Mouse (Mus musculus): ENCODE results near the gene Lrp5. TPM values are rescaled to one million over a fixed set of nuclear protein-coding genes. Genes with fewer than 3 reads are reported as not detected.
A peak's percentile ranks its signal among the peaks of the same experiment; 100 is the strongest.

The Lrp5 gene
- polyA plus RNA-seq, 1 experiment from 2014 or later = 7.1 TPM

GRCm38 (mm10) chr19:3651220-3651619, 35.1 kb downstream of the Lrp5 start:
- no peaks in the 10 kb centered on the region for H3K27me3 ChIP-seq

GRCm38 (mm10) chr19:3650448-3650847, 35.9 kb downstream of the Lrp5 start:
- Histone ChIP-seq H3K36me3 (peaks cover 74% of the 10 kb centered on the region), H3K4me2 (replicated peaks) (no peak overlapping the region)

More at GRCm38 (mm10) chr19:3651220-3651619, 35.1 kb downstream of the Lrp5 start:
- Histone ChIP-seq H3K27ac (no peak overlapping the region), H3K4me3 (no peak overlapping the region), H3K4me2 (replicated peaks) (no peak overlapping the region), H3K9me3 (peaks cover 9% of the 10 kb centered on the region), H3K36me3 (peaks cover 70% of the 10 kb centered on the region), H3K4me1 (peaks cover 3% of the 10 kb centered on the region; the same call in 1 of the 2 replicates), H3K9ac (no peak overlapping the region)
- 100% methylated on average over 3 of the region's 3 CpGs for WGBS
- ATAC-seq (ENCODE audit: insufficient number of reproducible peaks, insufficient read depth, low FRiP score, low TSS enrichment) = no peak

GRCm38 (mm10) chr19:3648830-3649450, 37.4 kb downstream of the Lrp5 start:
- no peak; the same call in 1 of the 2 replicates for ATAC-seq (ENCODE audit: insufficient number of reproducible peaks, insufficient read depth, low FRiP score, low TSS enrichment)
- Histone ChIP-seq H3K9me3 (peaks cover 9% of the 10 kb centered on the region), H3K9ac (no peak overlapping the region), H3K4me3 (no peak overlapping the region), H3K4me1 (peaks cover 5% of the 10 kb centered on the region), H3K36me3 (peaks cover 80% of the 10 kb centered on the region), H3K27me3 (no peaks in the 10 kb centered on the region), H3K27ac (0 out of 2 replicates have a peak overlapping the region, but pooled peaks have one; percentile 6), H3K4me2 (replicated peaks) (no peak overlapping the region)
- 69% methylated on average over 9 of the region's 11 CpGs for WGBS

More at GRCm38 (mm10) chr19:3650448-3650847, 35.9 kb downstream of the Lrp5 start:
- ATAC-seq (ENCODE audit: insufficient number of reproducible peaks, insufficient read depth, low FRiP score, low TSS enrichment) = no peak
- Histone ChIP-seq H3K27me3 (no peaks in the 10 kb centered on the region), H3K9ac (no peak overlapping the region), H3K9me3 (peaks cover 9% of the 10 kb centered on the region), H3K4me3 (no peak overlapping the region), H3K27ac (no peak overlapping the region), H3K4me1 (no peaks in the 10 kb centered on the region)
- WGBS = 90% methylated on average over 3 of the region's 3 CpGs

GRCm38 (mm10) chr19:3647999-3648398, 38.4 kb downstream of the Lrp5 start:
- Histone ChIP-seq H3K36me3 (peaks cover 78% of the 10 kb centered on the region), H3K9ac (no peak overlapping the region), H3K27ac (no peak overlapping the region), H3K4me1 (peaks cover 13% of the 10 kb centered on the region), H3K9me3 (peaks cover 9% of the 10 kb centered on the region), H3K4me3 (no peak overlapping the region), H3K27me3 (no peaks in the 10 kb centered on the region), H3K4me2 (replicated peaks) (no peak overlapping the region)
- ATAC-seq (ENCODE audit: insufficient number of reproducible peaks, insufficient read depth, low FRiP score, low TSS enrichment) = no peak
- WGBS = 84% methylated on average over 3 of the region's 3 CpGs

- Histone ChIP-seq H3K4me2 (replicated peaks) (no peak overlapping the region), H3K9ac (no peak overlapping the region), H3K9me3 (no peaks in the 10 kb centered on the region), H3K27ac (peak overlapping the region; percentile 19; the same call in 1 of the 2 replicates), H3K36me3 (peaks cover 64% of the 10 kb centered on the region), H3K4me1 (peaks cover 35% of the 10 kb centered on the region), H3K4me3 (no peak overlapping the region), H3K27me3 (no peaks in the 10 kb centered on the region)
- no peak for ATAC-seq (ENCODE audit: insufficient number of reproducible peaks, insufficient read depth, low FRiP score, low TSS enrichment)
- WGBS = 87% methylated on average over 3 of the region's 3 CpGs
These were observed 40.6 kb downstream of the Lrp5 start for GRCm38 (mm10) chr19:3645813-3646212.

GRCm38 (mm10) chr19:3645318-3645717, 41.0 kb downstream of the Lrp5 start:
- H3K4me3 ChIP-seq = no peak overlapping the region
- peaks cover 64% of the 10 kb centered on the region for H3K36me3 ChIP-seq
- H3K27me3 ChIP-seq = no peaks in the 10 kb centered on the region
- 89% methylated on average over 4 of the region's 4 CpGs for WGBS
- no peak overlapping the region for H3K9ac ChIP-seq
- H3K9me3 ChIP-seq = no peaks in the 10 kb centered on the region
- H3K4me2 ChIP-seq (replicated peaks) = no peak overlapping the region
- peaks cover 39% of the 10 kb centered on the region for H3K4me1 ChIP-seq
- no peak overlapping the region for H3K27ac ChIP-seq
- no peak for ATAC-seq (ENCODE audit: insufficient number of reproducible peaks, insufficient read depth, low FRiP score, low TSS enrichment)

GRCm38 (mm10) chr19:3639561-3639960, 46.8 kb downstream of the Lrp5 start:
- ATAC-seq (ENCODE audit: insufficient number of reproducible peaks, insufficient read depth, low FRiP score, low TSS enrichment) = no peak
- H3K9ac ChIP-seq = no peak overlapping the region
- H3K27me3 ChIP-seq = no peaks in the 10 kb centered on the region
- 87% methylated on average over 7 of the region's 7 CpGs for WGBS
- H3K4me1 ChIP-seq = peaks cover 77% of the 10 kb centered on the region
- no peak overlapping the region for H3K4me3 ChIP-seq
- H3K27ac ChIP-seq = no peak overlapping the region
- H3K9me3 ChIP-seq = no peaks in the 10 kb centered on the region
- no peak overlapping the region for H3K4me2 ChIP-seq (replicated peaks)
- peaks cover 44% of the 10 kb centered on the region for H3K36me3 ChIP-seq

- ATAC-seq (ENCODE audit: insufficient number of reproducible peaks, insufficient read depth, low FRiP score, low TSS enrichment) = no peak
- H3K9ac ChIP-seq = no peak overlapping the region
These were observed 47.7 kb downstream of the Lrp5 start for GRCm38 (mm10) chr19:3638698-3639097.

GRCm38 (mm10) chr19:3632018-3632417, 54.3 kb downstream of the Lrp5 start:
- Histone ChIP-seq H3K27me3 (no peaks in the 10 kb centered on the region), H3K27ac (no peak overlapping the region), H3K9me3 (no peaks in the 10 kb centered on the region), H3K4me2 (replicated peaks) (no peak overlapping the region), H3K4me1 (peaks cover 8% of the 10 kb centered on the region), H3K4me3 (no peak overlapping the region), H3K36me3 (peaks cover 63% of the 10 kb centered on the region), H3K9ac (no peak overlapping the region)
- WGBS = 82% methylated on average over 7 of the region's 7 CpGs
- no peak for ATAC-seq (ENCODE audit: insufficient number of reproducible peaks, insufficient read depth, low FRiP score, low TSS enrichment)

More at GRCm38 (mm10) chr19:3638698-3639097, 47.7 kb downstream of the Lrp5 start:
- peaks cover 37% of the 10 kb centered on the region; the same call in 1 of the 2 replicates for H3K36me3 ChIP-seq
- peak overlapping the region; percentile 68 for H3K27ac ChIP-seq
- H3K27me3 ChIP-seq = no peaks in the 10 kb centered on the region
- peaks cover 69% of the 10 kb centered on the region for H3K4me1 ChIP-seq
- WGBS = 35% methylated on average over 8 of the region's 8 CpGs
- no peak overlapping the region for H3K4me3 ChIP-seq
- no peaks in the 10 kb centered on the region for H3K9me3 ChIP-seq
- no peak overlapping the region for H3K4me2 ChIP-seq (replicated peaks)

GRCm38 (mm10) chr19:3631431-3631830, 54.9 kb downstream of the Lrp5 start:
- Histone ChIP-seq H3K4me2 (replicated peaks) (no peak overlapping the region), H3K4me1 (peaks cover 2% of the 10 kb centered on the region; the same call in 1 of the 2 replicates), H3K9me3 (no peaks in the 10 kb centered on the region), H3K36me3 (peaks cover 69% of the 10 kb centered on the region), H3K9ac (no peak overlapping the region), H3K27me3 (no peaks in the 10 kb centered on the region), H3K4me3 (no peak overlapping the region), H3K27ac (no peak overlapping the region)
- WGBS = 76% methylated on average over 5 of the region's 5 CpGs
- ATAC-seq (ENCODE audit: insufficient number of reproducible peaks, insufficient read depth, low FRiP score, low TSS enrichment) = no peak

GRCm38 (mm10) chr19:3630486-3630885, 55.9 kb downstream of the Lrp5 start:
- Histone ChIP-seq H3K4me2 (replicated peaks) (no peak overlapping the region), H3K9me3 (no peaks in the 10 kb centered on the region), H3K4me1 (no peaks in the 10 kb centered on the region), H3K4me3 (no peak overlapping the region), H3K36me3 (peaks cover 73% of the 10 kb centered on the region), H3K9ac (no peak overlapping the region), H3K27ac (no peak overlapping the region), H3K27me3 (no peaks in the 10 kb centered on the region)
- WGBS = 61% methylated on average over 5 of the region's 5 CpGs
- no peak for ATAC-seq (ENCODE audit: insufficient number of reproducible peaks, insufficient read depth, low FRiP score, low TSS enrichment)

GRCm38 (mm10) chr19:3630027-3630426, 56.3 kb downstream of the Lrp5 start:
- Histone ChIP-seq H3K27me3 (no peaks in the 10 kb centered on the region), H3K9me3 (no peaks in the 10 kb centered on the region), H3K4me2 (replicated peaks) (no peak overlapping the region), H3K9ac (no peak overlapping the region), H3K4me1 (no peaks in the 10 kb centered on the region), H3K27ac (no peak overlapping the region), H3K4me3 (no peak overlapping the region), H3K36me3 (peaks cover 73% of the 10 kb centered on the region)
- no peak for ATAC-seq (ENCODE audit: insufficient number of reproducible peaks, insufficient read depth, low FRiP score, low TSS enrichment)
- WGBS = 93% methylated on average over 20 of the region's 20 CpGs
